Mouse (Mus musculus) liver, embryonic 14.5 days (tissue): ENCODE results near the gene Adamts12.

Experiments used
- CTCF ChIP-seq: IDR thresholded peaks from 2 replicates; pipeline ENCODE4 v1.5.1; 2016; ENCODE audit warnings: antibody characterized with exemption, low read depth, control low read depth
- EP300 ChIP-seq: IDR thresholded peaks from 2 replicates; pipeline ENCODE4 v1.6.1; 2016; ENCODE audit warnings: antibody characterized with exemption, low read depth

DNA sequence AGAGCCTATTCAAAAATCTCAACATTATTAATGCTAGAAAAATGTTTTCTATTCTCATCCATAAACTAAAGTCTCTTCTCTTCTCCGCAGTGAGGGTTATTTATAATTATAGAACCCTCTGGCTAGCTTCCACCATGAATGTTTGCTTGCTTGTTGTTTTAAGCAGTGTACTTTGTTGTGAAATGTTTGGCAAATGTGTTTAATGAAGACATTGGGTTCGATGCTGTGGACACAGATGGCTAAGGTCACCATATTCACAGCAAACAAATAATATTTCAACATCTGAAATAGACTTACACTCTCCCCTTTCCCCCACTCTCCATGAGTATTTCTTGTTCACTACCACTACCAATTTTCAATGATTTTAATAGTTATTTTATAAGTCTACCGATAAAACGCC is 125.9 kb downstream of the Adamts12 start:
- TF ChIP-seq EP300: no peak
- no peak for TF ChIP-seq CTCF
